Mouse (Mus musculus) kidney, adult 8-10 months (tissue): ENCODE data around the gene Taar8a.
"Not testable (repeated sequence)": the region's sequence is repeated elsewhere in the genome, so short reads cannot be mapped to it uniquely, and the experiment has no call there.

Source experiments
- DNase-seq, 2 experiments: peaks; one replicate each; pipeline ENCODE4 v3.0.0; 2022

Gene Taar8a

GRCm38 (mm10) chr10:24076200-24076599 is at the start of gene Taar8a:
Gene Taar8a (plus strand): TSS chr10:24076500.
- not testable (repeated sequence) for DNase-seq

- DNase-seq = no peak
These were observed 49.4 kb upstream of the Taar8a start, which contains the start of gene Taar7d for GRCm38 (mm10) chr10:24026922-24027321. Gene Taar7d (plus strand): TSS chr10:24027222.

DNA sequence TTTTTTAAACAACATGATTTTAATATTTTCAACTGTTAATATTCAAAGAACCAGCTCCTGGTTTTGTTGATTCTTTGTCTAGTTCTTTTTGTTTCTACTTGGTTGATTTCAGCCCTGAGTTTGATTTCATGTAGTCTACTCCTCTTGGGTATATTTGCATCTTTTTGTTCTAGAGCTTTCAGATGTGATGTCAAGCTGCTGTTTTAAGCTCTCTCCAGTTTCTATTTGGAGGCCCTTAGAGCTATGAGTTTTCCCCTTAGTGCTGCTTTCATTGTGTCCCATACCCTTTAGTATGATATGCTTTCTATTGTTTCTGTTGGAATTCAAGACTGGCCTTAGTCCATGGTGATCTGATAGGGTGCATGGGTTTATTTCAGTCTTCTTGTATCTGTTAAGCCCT is 45.0 kb upstream of the Taar8a start:
- DNase-seq = no peak

GRCm38 (mm10) chr10:24037314-24037713 is 39.0 kb upstream of the Taar8a start, which contains the start of gene Taar7e:
Gene Taar7e (plus strand): TSS chr10:24037614.
- no peak for DNase-seq

DNA sequence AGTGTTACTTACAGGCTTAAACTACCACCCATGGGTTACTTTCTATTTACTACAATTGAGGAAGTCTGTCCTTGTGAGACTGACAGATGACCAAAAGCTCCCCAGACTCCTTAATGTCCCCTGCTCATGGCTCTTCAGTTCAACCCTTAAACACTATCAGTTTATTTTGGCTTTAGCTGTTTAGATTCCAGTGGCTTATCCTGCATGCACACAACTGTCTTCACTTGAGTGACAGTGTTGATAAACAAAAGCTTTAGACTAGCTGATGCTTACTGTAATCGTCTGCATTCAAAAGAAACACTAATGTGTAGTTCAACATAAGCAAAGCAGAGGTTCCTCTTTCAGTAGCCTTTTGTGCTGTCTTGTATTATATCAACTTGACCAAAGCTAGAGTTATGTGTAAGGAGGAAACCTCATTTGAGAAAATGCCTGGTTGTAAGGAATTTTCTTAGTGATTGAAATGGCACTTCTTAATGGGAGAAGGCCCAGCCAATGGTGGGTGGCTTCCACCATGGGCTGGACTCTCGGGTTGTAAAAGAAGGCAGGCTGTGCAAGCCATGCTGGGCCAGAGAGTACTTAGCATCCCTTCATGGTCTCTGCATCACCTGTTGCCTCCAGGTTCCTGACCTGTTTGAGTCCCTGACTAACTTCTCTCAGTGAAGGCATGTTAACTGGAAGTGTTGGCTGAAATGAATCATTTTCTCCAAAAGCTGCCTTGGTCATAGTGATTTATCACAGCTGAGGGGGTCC is 36.0 kb upstream of the Taar8a start:
- no peak for DNase-seq

- no peak for DNase-seq
These were observed 27.1 kb upstream of the Taar8a start, which contains the start of gene Taar7f for GRCm38 (mm10) chr10:24049210-24049609. Gene Taar7f (plus strand): TSS chr10:24049510.

DNA sequence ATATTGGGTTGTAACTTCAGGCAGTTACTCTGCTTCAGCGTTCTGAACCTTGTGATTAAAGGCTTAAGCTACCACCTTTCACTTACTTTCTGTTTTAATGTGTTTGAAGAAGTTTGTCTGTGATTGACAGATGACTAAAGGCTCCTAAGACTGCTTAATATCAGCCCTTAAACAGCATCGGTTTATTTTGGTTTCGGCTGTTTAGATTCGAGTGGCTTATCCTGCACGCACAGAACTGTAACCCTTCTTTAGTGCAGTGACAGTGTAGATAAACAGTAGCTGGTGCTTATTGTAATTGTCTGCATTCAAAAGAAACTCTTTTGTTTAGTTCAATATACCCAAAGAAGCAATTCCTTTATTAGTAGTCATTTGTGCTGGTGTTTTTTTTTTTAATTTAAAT is 24.3 kb upstream of the Taar8a start:
- no peak for DNase-seq

GRCm38 (mm10) chr10:24058986-24059385 is 17.3 kb upstream of the Taar8a start:
- no peak for DNase-seq

DNA sequence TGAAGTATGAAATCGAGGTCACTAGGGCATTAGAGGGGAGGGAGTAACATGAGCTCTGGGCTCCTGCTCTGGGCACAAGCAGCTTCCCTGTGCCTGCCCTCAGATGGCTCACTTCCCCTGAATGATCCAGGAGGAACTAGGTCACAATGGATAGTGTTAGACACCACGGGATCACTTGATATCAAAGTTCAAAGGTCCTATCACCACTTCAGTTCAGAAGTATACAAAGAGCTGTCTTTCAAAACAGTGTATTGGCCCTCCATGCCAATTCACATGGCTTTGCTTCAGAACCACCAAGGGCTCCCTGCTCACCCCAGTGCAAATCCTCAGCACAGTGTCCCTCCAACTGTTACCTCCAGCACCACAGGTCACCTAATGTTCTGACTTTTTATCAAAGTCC is 1.5 kb upstream of the Taar8a start:
- not testable (repeated sequence) for DNase-seq

GRCm38 (mm10) chr10:24080166-24080565 is 3.9 kb downstream of the Taar8a start:
- DNase-seq = peak in 1 of 2 experiments; percentile 45

DNA sequence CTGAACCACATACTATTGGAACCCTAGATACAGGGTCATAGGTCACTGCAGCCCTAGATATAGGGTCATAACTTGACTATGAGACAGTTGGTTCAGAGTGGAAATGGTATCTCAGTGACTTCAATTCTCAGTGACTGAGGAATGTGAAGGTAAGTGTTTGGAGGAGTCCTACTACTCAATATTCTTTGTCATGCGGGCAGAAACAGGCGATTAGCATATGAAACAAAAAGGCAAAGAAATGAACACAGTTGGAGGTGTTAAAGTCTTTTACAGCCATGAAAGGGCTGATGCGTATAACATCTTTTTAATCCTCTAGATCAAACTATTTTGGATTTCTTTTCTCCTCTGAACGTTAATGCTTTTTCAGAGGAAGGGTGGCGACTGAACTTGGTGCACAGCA is 9.6 kb downstream of the Taar8a start:
- no peak for DNase-seq

- DNase-seq = no peak
These were observed 10.3 kb downstream of the Taar8a start for GRCm38 (mm10) chr10:24086555-24086954.

DNA sequence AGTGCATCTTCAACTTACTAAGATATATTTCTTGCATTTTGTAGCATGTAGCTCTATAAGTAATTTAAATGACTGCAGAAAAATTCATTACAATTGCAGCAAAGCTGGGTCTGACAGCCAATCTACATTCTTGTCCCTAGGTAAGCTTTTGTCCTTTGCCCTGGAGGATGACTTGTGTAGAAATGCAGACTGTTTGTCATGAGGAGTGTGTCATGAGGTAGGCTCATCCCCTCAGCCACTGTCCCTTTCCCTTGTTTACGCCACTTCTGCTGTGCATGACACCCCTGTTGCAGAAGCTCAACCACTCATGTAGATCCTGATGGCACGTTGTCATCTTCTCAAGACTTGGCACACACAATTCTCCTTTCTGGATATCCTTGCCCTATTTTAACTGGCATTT is 10.9 kb downstream of the Taar8a start:
- DNase-seq = no peak

DNA sequence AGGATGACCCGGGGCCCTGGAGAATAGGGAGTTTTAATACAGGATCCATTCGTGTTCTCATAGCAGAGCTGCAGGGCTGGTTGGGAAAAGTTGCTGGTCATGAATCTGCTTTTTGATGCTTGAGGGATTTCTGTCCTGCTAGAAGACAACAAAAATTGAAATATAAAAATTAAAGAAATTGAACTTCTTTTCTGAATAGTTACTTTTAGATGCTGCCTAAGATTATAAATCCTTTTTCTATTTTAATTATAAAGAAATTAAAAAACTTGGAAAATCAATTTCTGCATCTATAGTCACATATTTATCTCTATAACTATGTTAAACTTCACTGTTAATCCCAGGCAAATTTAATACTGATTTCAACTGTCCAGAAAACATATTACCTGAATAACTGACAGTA is 15.9 kb downstream of the Taar8a start, which contains the start of gene Taar8b:
Gene Taar8b, minus strand, starts transcription at position 101 of the 400 bp plus-strand sequence.
- no peak for DNase-seq

- DNase-seq = not testable (repeated sequence)
These were observed 20.7 kb downstream of the Taar8a start for GRCm38 (mm10) chr10:24097010-24097409.

- DNase-seq = not testable (repeated sequence)
These were observed 25.5 kb downstream of the Taar8a start, which contains the start of gene Taar8c for GRCm38 (mm10) chr10:24101812-24102211. Gene Taar8c (minus strand): TSS chr10:24101912.

DNA sequence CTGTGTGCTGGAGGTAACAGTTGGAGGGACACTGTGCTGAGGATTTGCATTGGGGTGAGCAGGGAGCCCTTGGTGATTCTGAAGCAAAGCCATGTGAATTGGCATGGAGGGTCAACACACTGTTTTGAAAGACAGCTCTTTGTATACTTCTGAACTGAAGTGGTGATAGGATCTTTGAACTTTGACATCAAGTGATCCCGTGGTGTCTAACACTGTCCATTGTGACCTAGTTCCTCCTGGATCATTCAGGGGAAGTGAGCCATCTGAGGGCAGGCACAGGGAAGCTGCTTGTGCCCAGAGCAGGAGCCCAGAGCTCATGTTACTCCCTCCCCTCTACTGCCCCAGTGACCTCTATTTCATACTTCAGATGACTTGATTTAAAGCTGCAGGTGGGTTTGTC is 27.0 kb downstream of the Taar8a start:
- DNase-seq = not testable (repeated sequence)

GRCm38 (mm10) chr10:24107747-24108146 is 31.4 kb downstream of the Taar8a start:
- DNase-seq = no peak

- peak in 1 of 2 experiments; percentile 39 for DNase-seq
These were observed 31.9 kb downstream of the Taar8a start for GRCm38 (mm10) chr10:24108236-24108635.

- DNase-seq = not testable (repeated sequence)
These were observed 33.1 kb downstream of the Taar8a start, which contains the start of gene Taar9 for GRCm38 (mm10) chr10:24109434-24109833. Gene Taar9 (minus strand): TSS chr10:24109534.

DNA sequence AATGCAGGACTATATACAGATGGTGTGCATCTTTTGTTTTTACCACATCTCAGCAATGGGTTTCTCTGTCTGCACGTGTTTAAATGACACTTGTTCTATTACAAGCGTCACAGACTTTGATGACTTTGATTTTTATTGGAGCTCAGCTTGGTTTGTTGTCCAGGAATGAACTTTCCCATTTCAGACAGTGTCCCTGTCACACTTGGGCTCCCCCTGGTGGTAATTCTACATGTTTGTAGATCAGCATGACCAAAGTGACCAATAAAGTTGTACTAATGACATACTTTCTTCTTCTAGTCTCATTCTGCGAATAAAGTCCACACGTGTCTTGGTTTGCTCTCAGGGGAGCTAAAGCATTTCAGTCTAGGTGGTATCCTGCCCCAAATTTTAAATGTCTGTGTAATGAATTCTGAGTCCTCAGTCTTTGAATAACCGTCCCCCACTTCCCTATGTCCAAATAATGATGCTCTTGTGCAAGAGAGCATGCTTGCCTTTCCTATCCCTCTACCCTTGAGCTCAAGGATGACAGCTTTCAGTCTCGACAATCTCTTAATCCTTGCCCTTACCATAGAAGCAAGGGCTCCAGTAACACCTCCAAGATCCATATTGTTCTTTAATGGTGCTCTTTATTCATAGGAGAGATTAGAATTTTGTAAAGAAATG is 34.9 kb downstream of the Taar8a start:
- peak; percentile 24 to 36 for DNase-seq
